Mouse (Mus musculus) cerebellum, adult 2 months (tissue): ENCODE data around the gene Ache.

ENCODE experiments used
- CTCF ChIP-seq: fragments of 200-500 bp; IDR thresholded peaks from 2 replicates; pipeline ENCODE4 v1.5.1; 2011; ENCODE audit warnings: low read depth, mild to moderate bottlenecking, control low read depth, low read length, moderate library complexity, borderline replicate concordance; ENCODE audit not compliant: insufficient read depth
- POLR2A ChIP-seq: fragments of 200-500 bp; IDR thresholded peaks from 2 replicates; pipeline ENCODE4 v1.6.1; 2011; ENCODE audit warnings: low read length, control low read depth, borderline replicate concordance; ENCODE audit not compliant: insufficient read depth

DNA sequence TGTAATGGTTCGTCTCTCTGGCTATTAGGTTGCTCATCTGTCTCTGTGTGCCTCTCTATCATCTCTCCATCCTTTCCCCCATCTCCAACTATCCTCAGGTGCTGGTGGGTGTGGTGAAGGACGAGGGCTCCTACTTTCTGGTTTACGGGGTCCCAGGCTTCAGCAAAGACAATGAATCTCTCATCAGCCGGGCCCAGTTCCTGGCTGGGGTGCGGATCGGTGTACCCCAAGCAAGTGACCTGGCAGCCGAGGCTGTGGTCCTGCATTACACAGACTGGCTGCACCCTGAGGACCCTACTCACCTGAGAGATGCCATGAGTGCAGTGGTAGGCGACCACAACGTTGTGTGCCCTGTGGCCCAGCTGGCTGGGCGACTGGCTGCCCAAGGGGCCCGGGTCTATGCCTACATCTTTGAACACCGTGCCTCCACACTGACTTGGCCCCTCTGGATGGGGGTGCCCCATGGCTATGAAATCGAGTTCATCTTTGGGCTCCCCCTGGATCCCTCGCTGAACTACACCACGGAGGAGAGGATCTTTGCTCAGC is 4.1 kb downstream of the Ache start:
- TF ChIP-seq CTCF (no peak), POLR2A (no peak)
